ENCODE assay signal across 9 mouse cellular contexts in genomic region chr12:52918939-52919338, GRCm38 (mm10).
A peak's percentile ranks its signal among the peaks of the same experiment; 100 is the strongest.
DNase-seq lines count a peak whose midpoint lies in the region; ATAC-seq and TF ChIP-seq lines count a peak whose summit lies in the region.
"Had no signal": no experiment of that assay in that cellular context is flagged by ENCODE, and none has a peak within 500 bp of the region (broad histone marks: within the 10 kb centered on the region; RNA-seq: fewer than 3 reads in every experiment).

No protein-coding gene starts in this region.

- no peak overlapping the region for H3K27ac ChIP-seq in cerebellum, adult 2 months (ENCODE audit: insufficient read depth, low read length)
- H3K27ac ChIP-seq: heart, embryonic 13.5 days had no signal

- TF ChIP-seq CTCF in cerebellum, adult 2 months (IDR thresholded peaks at IDR 0.05; ENCODE audit: borderline replicate concordance, insufficient read depth, low read depth, low read length), result peak; percentile 62; the same call in 1 of the 2 replicates

- DNase-seq in cerebellum, adult 2 months, result peak in 1 of 2 experiments; percentile 12
- DNase-seq in cerebellum, adult 11 months, result no peak
- DNase-seq in left cerebral cortex, postnatal 4 days, result peak; percentile 26
- DNase-seq in left cerebral cortex, adult 11 months (ENCODE audit: low spot score), result no peak
- DNase-seq in ZHBTc4 (ENCODE audit: low read depth, low spot score), result peak; percentile 85
- DNase-seq in induced T-regulatory cell, adult 2 months (ENCODE audit: low read depth), result peak; percentile 49
- no peak for DNase-seq in thymus, adult 18-20 months

- ATAC-seq in erythroid progenitor cell, adult 5-6 weeks (replicated peaks; ENCODE audit: low FRiP score, poor library complexity, severe bottlenecking), result no peak

- no peak overlapping the region for H3K4me3 ChIP-seq in cerebellum, adult 2 months (replicated peaks; ENCODE audit: insufficient read depth, low read depth, low read length)
- H3K4me3 ChIP-seq: heart, embryonic 13.5 days had no signal

- H3K4me1 ChIP-seq in cerebellum, adult 2 months (ENCODE audit: control insufficient read depth, insufficient read depth, low read length), result no peaks in the 10 kb centered on the region

- H3K27me3 ChIP-seq in cerebellum, adult 2 months (ENCODE audit: control insufficient read depth, insufficient read depth, low read length), result no peaks in the 10 kb centered on the region
- H3K27me3 ChIP-seq: heart, embryonic 13.5 days had no signal

- intact Hi-C loops in left cerebral cortex, postnatal 4 days (cut with DNase I), result loop anchor here (5.0 to 10.0 kb wide), 3 partner anchors 306 to 1143 kb away; no protein-coding TSS in a partner anchor

- TF ChIP-seq POLR2A in cerebellum, adult 2 months (IDR thresholded peaks at IDR 0.05; ENCODE audit: borderline replicate concordance, insufficient read depth, low read length), result no peak

- 58% methylated on average over 11 of the region's 11 CpGs for WGBS in cerebellum, adult 2 months

Comparison
In these comparisons a context has a peak if more than half of its experiments do, and no peak if none do; other contexts are left out.
1. DNase-seq: peak in left cerebral cortex, postnatal 4 days (single experiment), ZHBTc4 (single experiment) and induced T-regulatory cell, adult 2 months (single experiment); none in cerebellum, adult 11 months (single experiment), left cerebral cortex, adult 11 months (single experiment) and thymus, adult 18-20 months (0 of 2).